ENCODE assay signal across 1 mouse cellular context in the genomic region with DNA sequence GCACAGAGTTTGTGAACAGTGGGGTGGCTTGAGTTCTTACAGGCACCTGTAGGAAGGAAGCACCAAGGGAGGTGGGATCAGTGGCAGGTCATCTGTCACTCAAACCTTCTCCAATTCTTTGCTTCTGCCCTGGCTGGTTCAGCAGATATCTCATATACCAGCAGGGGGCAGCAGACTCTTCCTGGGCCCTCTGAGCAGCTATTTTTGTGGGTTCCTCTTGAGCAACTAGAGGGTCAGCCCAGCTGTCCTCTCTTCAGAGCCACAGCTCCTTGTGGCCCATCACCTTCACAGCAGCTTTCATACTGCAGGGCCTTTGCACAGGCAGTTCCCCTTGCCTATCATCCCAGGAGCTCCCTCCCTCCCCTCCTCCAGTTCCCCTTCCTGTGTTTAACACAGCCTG.
TF ChIP-seq lines count a peak whose summit lies in the region.

No protein-coding gene starts in this region.

TF ChIP-seq in MEL, 35 proteins besides CTCF, POLR2A, EP300 and RAD21:
- TF ChIP-seq ZC3H11A (IDR thresholded peaks at IDR 0.05; ENCODE audit: low read depth, low read length): peak; percentile 52
- TF ChIP-seq MYC (IDR thresholded peaks at IDR 0.05; ENCODE audit: low read depth, low read length): no peak
- TF ChIP-seq SMC3 (IDR thresholded peaks at IDR 0.05; ENCODE audit: low read depth, low read length): peak; percentile 77
